Mouse (Mus musculus): ENCODE results near the gene Akap8. TPM values are rescaled to one million over a fixed set of nuclear protein-coding genes. Genes with fewer than 3 reads are reported as not detected.

Gene Akap8
- total and polyA plus RNA-seq, 3 experiments = 77.9 to 127 (median 101) TPM

DNA sequence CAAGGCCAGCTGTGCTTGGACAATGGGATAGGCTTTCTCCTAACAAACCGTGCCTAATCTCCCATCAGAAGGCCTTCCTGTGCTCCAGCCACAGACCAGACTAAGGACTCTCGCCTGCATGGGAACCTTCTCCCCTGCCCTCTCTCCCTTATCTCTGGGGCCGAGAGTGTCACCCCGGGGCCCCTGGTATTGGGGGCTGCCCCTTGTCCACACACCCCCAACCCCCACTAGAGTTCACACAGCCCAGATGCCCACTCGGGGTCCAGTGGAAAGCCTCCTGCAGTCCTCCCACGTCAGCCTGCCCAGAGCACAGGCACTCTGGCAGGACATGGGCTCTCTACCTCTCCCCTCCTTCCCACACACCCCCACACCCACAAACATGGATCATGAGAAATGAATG is 63.1 kb downstream of the Akap8 start:
- Histone ChIP-seq H3K4me1 (ENCODE audit: control insufficient read depth in 1 of 2, insufficient read depth in 2 of 2, low read length in 2 of 2) (peaks cover 0 to 6% of the 10 kb centered on the region in 2 experiments; a peak in 2 of 4 replicates), H3K9me3 (replicated peaks; ENCODE audit: insufficient read depth, low read length) (no peaks in the 10 kb centered on the region), H3K9ac (ENCODE audit: control insufficient read depth, low read depth, low read length, poor library complexity, severe bottlenecking) (no peak overlapping the region), H3K4me3 (ENCODE audit: control insufficient read depth in 1 of 2, insufficient read depth in 1 of 2, low read depth in 2 of 2, low read length in 2 of 2) (no peak overlapping the region), H3K27ac (ENCODE audit: control insufficient read depth, low read depth, low read length) (no peak overlapping the region), H3K79me2 (ENCODE audit: control insufficient read depth, insufficient read depth, low read length, poor library complexity) (peaks cover 78% of the 10 kb centered on the region), H3K36me3 (ENCODE audit: control insufficient read depth in 1 of 2, insufficient read depth in 2 of 2, low read length in 2 of 2) (peaks cover 10 to 15% of the 10 kb centered on the region in 2 experiments), H3K27me3 (ENCODE audit: control insufficient read depth in 1 of 2, insufficient read depth in 2 of 2, low read length in 2 of 2) (no peaks in the 10 kb centered on the region)
- TF ChIP-seq CHD2 (IDR thresholded peaks at IDR 0.05; ENCODE audit: low read length) (no peak), GABPA (IDR thresholded peaks at IDR 0.05; ENCODE audit: low read depth, low read length) (no peak), UBTF (IDR thresholded peaks at IDR 0.05; ENCODE audit: borderline replicate concordance, insufficient read depth, low read depth, low read length) (no peak), USF1 (IDR thresholded peaks at IDR 0.05; ENCODE audit: low read depth, low read length) (no peak), MYB (IDR thresholded peaks at IDR 0.05; ENCODE audit: low read depth, low read length) (no peak), HCFC1 (IDR thresholded peaks at IDR 0.05; ENCODE audit: low read depth, low read length) (no peak), USF2 (IDR thresholded peaks at IDR 0.05; ENCODE audit: borderline replicate concordance in 1 of 2, insufficient read depth in 1 of 2, low read depth in 1 of 2, low read length in 2 of 2) (no peak), MYC (IDR thresholded peaks at IDR 0.05; ENCODE audit: low read depth, low read length) (no peak), CHD1 (IDR thresholded peaks at IDR 0.05; ENCODE audit: low read depth, low read length) (no peak), ZKSCAN1 (IDR thresholded peaks at IDR 0.05; ENCODE audit: low read depth, low read length) (no peak), ZNF384 (IDR thresholded peaks at IDR 0.05; ENCODE audit: low read depth, low read length) (no peak), TAL1 (IDR thresholded peaks at IDR 0.05; ENCODE audit: low read length) (no peak), MXI1 (IDR thresholded peaks at IDR 0.05; ENCODE audit: low read depth, low read length) (no peak), MAX (IDR thresholded peaks at IDR 0.05; ENCODE audit: low read length) (no peak), NELFE (IDR thresholded peaks at IDR 0.05; ENCODE audit: low read depth, low read length) (no peak), RCOR1 (IDR thresholded peaks at IDR 0.05; ENCODE audit: low read depth, low read length) (no peak), MAFK (IDR thresholded peaks at IDR 0.05; ENCODE audit: borderline replicate concordance, low read depth, low read length) (no peak), GATA1 (IDR thresholded peaks at IDR 0.05; ENCODE audit: low read depth, low read length) (no peak)
- no peak for DNase-seq (ENCODE audit: low read depth, low spot score)

DNA sequence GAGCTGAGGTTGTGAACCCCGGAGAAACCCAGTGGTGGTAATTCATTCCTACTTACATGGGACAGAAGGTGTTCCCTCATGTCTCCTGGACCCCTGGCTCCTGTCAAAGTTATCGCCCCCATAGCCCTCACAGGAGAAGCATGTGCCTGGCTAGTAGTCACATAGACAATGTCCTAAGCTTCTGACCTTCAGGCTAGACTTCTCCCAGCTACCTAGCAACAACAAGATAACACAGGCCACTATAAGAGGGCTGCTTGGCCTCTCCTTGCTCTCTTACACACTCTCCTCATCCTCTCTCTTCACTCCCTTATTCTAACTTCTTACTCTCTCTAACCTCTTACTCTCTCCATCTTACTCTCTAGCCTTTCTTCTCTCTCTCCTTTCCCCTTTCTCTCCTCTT is 63.6 kb downstream of the Akap8 start:
- DNase-seq (ENCODE audit: low read depth, low spot score) = no peak
- peaks cover 76% of the 10 kb centered on the region for H3K79me2 ChIP-seq (ENCODE audit: control insufficient read depth, insufficient read depth, low read length, poor library complexity)
- TF ChIP-seq USF1 (IDR thresholded peaks at IDR 0.05; ENCODE audit: low read depth, low read length) (no peak), USF2 (IDR thresholded peaks at IDR 0.05; ENCODE audit: borderline replicate concordance in 1 of 2, insufficient read depth in 1 of 2, low read depth in 1 of 2, low read length in 2 of 2) (no peak), ZC3H11A (IDR thresholded peaks at IDR 0.05; ENCODE audit: low read depth, low read length) (no peak), ZKSCAN1 (IDR thresholded peaks at IDR 0.05; ENCODE audit: low read depth, low read length) (no peak), ZMIZ1 (IDR thresholded peaks at IDR 0.05; ENCODE audit: low read depth, low read length) (no peak)
- peaks cover 11 to 18% of the 10 kb centered on the region in 2 experiments for H3K36me3 ChIP-seq (ENCODE audit: control insufficient read depth in 1 of 2, insufficient read depth in 2 of 2, low read length in 2 of 2)
- no peaks in the 10 kb centered on the region for H3K27me3 ChIP-seq (ENCODE audit: control insufficient read depth in 1 of 2, insufficient read depth in 2 of 2, low read length in 2 of 2)
- H3K27ac ChIP-seq (ENCODE audit: control insufficient read depth, low read depth, low read length) = no peak overlapping the region
- H3K9ac ChIP-seq (ENCODE audit: control insufficient read depth, low read depth, low read length, poor library complexity, severe bottlenecking) = no peak overlapping the region
- peaks cover 0 to 8% of the 10 kb centered on the region in 2 experiments; a peak in 2 of 4 replicates for H3K4me1 ChIP-seq (ENCODE audit: control insufficient read depth in 1 of 2, insufficient read depth in 2 of 2, low read length in 2 of 2)
- no peaks in the 10 kb centered on the region for H3K9me3 ChIP-seq (replicated peaks; ENCODE audit: insufficient read depth, low read length)
- no peak overlapping the region for H3K4me3 ChIP-seq (ENCODE audit: control insufficient read depth in 1 of 2, insufficient read depth in 1 of 2, low read depth in 2 of 2, low read length in 2 of 2)
